Mouse (Mus musculus): ENCODE data around the gene Defb5.
"Not testable (repeated sequence)": the region's sequence is repeated elsewhere in the genome, so short reads cannot be mapped to it uniquely, and the experiment has no call there.

Defb5 gene

GRCm38 (mm10) chr8:19247280-19247679 lies at the start of gene Defb5:
Defb5 (plus strand) TSS chr8:19247580.
- ChIA-PET CTCF (no interaction called here), POLR2A (no interaction called here)

DNA sequence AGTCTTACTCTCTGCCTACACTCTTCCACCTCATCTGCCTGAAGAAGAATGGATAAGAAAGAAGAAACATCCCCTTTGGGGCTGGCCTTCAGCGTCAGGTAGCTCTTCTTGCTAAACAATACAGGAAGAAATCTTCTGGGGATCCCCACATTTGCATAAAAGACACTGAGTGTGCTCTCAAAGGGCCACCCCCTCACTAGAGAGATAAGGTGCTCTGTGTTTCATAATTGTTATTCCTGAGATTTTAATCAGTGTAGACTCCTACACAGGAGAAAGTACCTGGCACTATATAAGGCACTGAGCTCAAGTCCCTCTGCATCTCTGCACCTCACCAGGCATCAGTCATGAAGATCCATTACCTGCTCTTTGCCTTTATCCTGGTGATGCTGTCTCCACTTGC lies 22.2 kb upstream of the Defb5 start, which contains the start of gene Defb6:
TSS of gene Defb6 (plus strand) at position 318 of the 400 bp plus-strand sequence.
- CTCF ChIA-PET = interaction anchor here in 1 of 4 experiments (0.5 kb wide), 1 partner anchor 29 kb away, joined by 5 read pairs; no protein-coding TSS in a partner anchor
- POLR2A ChIA-PET = no interaction called here

GRCm38 (mm10) chr8:19238101-19238500 lies 9.3 kb upstream of the Defb5 start:
- ChIA-PET CTCF (no interaction called here), POLR2A (no interaction called here)

DNA sequence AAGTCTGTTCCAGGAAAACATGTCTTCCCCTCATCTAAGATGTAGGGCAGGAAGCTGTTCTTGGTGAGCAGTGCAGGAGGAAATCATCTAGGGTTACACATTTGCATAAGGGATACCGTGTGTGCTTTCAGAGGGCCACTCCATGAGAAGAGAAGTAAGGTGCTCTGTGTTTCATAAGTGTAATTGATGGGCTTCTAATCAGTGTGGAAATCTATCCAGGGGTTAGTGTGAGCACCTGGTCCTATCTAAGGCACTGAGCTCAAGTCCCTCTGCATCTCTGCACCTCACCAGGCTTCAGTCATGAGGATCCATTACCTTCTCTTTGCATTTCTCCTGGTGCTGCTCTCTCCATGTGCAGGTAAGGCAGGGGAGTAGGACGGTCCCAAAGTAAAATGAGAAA lies 7.8 kb upstream of the Defb5 start, which contains the start of gene Defb46:
TSS of gene Defb46 (plus strand) at position 301 of the 400 bp plus-strand sequence.
- ChIA-PET POLR2A (no interaction called here), CTCF (no interaction called here)

DNA sequence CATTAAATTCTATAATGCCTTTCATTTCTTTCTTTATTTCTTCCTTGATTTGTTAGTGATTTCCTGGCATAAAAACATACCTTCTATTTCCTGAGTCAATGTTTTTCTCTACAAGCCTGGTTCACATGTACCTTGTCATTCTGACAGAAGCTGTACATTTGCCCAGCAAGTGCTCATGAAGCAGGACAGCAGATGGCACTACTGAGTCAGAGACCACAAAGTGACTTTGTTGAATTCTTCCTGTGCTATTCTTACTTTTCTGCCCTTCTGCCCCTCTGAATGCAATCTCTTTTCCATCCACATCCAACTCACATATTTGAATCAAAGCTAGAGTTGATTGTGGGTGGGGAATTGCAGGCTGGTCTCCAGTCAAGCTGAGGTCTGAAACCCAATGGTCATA lies 10.8 kb downstream of the Defb5 start:
- ChIA-PET POLR2A (no interaction called here), CTCF (interaction anchor here in 3 of 4 experiments (0.5 to 1.0 kb wide), 4 partner anchors 20 to 749 kb away, joined by 3 to 5 read pairs (median 4); no protein-coding TSS in a partner anchor)

- POLR2A ChIA-PET = no interaction called here
Measured at GRCm38 (mm10) chr8:19259667-19260066, 12.3 kb downstream of the Defb5 start.

DNA sequence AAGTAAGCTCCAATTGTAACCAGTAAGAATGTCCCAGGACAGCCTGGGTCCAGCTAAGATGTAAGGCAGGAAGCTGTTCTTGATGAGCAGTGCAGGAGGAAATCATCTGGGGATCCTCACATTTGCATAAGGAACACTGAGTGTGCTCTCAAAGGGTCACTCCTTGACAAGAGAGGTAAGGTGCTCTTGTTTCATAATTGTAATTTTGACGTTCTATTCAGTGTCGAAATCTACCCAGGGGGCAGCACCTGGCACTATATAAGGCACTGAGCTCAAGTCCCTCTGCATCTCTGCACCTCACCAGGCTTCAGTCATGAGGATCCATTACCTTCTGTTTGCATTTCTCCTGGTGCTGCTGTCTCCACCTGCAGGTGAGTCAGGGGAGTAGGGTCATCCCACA lies 45.7 kb downstream of the Defb5 start, which contains the start of gene Defb3:
TSS of gene Defb3 (plus strand) at position 301 of the 400 bp plus-strand sequence.
- POLR2A ChIA-PET = not testable (repeated sequence)
- CTCF ChIA-PET = interaction anchor here in 1 of 4 experiments (0.6 kb wide), 1 partner anchor 9 kb away, joined by 4 read pairs; no protein-coding TSS in a partner anchor

More at GRCm38 (mm10) chr8:19259667-19260066, 12.3 kb downstream of the Defb5 start:
- CTCF ChIA-PET = no interaction called here

DNA sequence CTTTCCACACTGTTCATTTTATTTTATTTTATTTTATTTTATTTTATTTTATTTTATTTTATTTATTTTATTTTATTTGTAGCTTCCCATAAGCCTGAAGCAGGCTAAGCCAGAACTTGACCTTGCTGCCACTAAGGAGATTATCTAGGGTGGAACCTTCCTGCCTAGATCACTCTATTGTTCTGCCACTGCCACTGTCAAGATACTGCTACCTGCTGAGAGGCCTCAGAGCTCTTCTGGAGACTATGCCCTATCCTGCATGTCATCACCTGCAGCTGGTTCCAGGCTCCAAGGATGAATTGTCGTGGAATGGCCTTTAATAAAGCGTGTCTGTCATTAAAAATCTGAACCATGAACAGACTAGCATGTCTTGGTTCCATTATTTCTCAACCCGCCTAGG lies 51.0 kb downstream of the Defb5 start:
- POLR2A ChIA-PET, CTCF ChIA-PET: not testable (repeated sequence)

Data from embryonic stem cell, embryonic (primary cell).